Mouse (Mus musculus) C2C12 (cell line): ENCODE results near the gene Tiam1. TPM values are rescaled to one million over a fixed set of nuclear protein-coding genes. Genes with fewer than 3 reads are reported as not detected.

ENCODE experiments used
- H3K27me3 ChIP-seq: one replicate; pipeline ENCODE4 v1.6.1; 2011; ENCODE audit not compliant: control insufficient read depth, insufficient read depth, insufficient read length
- H3K36me3 ChIP-seq: one replicate; pipeline ENCODE4 v1.6.1; 2011; ENCODE audit not compliant: control insufficient read depth, insufficient read depth
- H3K4me3 ChIP-seq: one replicate; pipeline ENCODE4 v1.5.1; 2011; ENCODE audit warnings: mild to moderate bottlenecking, control low read depth; ENCODE audit not compliant: poor library complexity, insufficient read depth, severe bottlenecking
- H3K79me2 ChIP-seq: one replicate; pipeline ENCODE4 v1.6.1; 2011; ENCODE audit not compliant: control insufficient read depth, insufficient read depth
- H3K79me3 ChIP-seq: one replicate; pipeline ENCODE4 v1.6.1; 2011; ENCODE audit warnings: low read depth, control low read depth
- H3ac ChIP-seq: one replicate; pipeline ENCODE3; 2011; ENCODE audit warnings: low read depth; ENCODE audit not compliant: control insufficient read depth, insufficient read length
- CEBPB ChIP-seq: IDR thresholded peaks from one replicate; pipeline ENCODE4 v1.6.1; 2011; ENCODE audit warnings: low read depth, mild to moderate bottlenecking, control low read depth, moderate library complexity
- CTCF ChIP-seq: IDR thresholded peaks from one replicate; pipeline ENCODE4 v1.5.1; 2011; ENCODE audit not compliant: control insufficient read depth, insufficient read depth, insufficient read length
- FOSL1 ChIP-seq: IDR thresholded peaks from one replicate; pipeline ENCODE4 v1.8.0; 2011; ENCODE audit warnings: mild to moderate bottlenecking, low read length; ENCODE audit not compliant: poor library complexity, insufficient read depth, severe bottlenecking
- MAX ChIP-seq: IDR thresholded peaks from one replicate; pipeline ENCODE4 v1.6.1; 2011; ENCODE audit warnings: mild to moderate bottlenecking, control low read depth
- MYOD1 ChIP-seq: IDR thresholded peaks from one replicate; pipeline ENCODE4 v1.6.1; 2011; ENCODE audit warnings: low read depth; ENCODE audit not compliant: control insufficient read depth, insufficient read length
- MYOG ChIP-seq: IDR thresholded peaks from one replicate; pipeline ENCODE4 v1.6.1; 2011; ENCODE audit not compliant: control insufficient read depth, insufficient read length; ENCODE audit errors: extremely low read depth
- USF1 ChIP-seq: IDR thresholded peaks from one replicate; pipeline ENCODE4 v1.6.1; 2011; ENCODE audit warnings: low read depth, mild to moderate bottlenecking, control low read depth, moderate library complexity
- polyA plus RNA-seq: library from polyadenylated mRNA; unstranded; fragments of >200 nt; fragmentation: generic; extraction: Trizol; gene quantifications from one replicate; pipeline ENCODE4 v1.2.1, GENCODE M21; 2012; ENCODE audit warnings: missing spikeins

Tiam1 gene
- polyA plus RNA-seq, 1 experiment = 6.9 TPM

- Histone ChIP-seq H3K79me2 (no peaks in the 10 kb centered on the region), H3K4me3 (no peak overlapping the region), H3K79me3 (peaks cover 3% of the 10 kb centered on the region), H3K27me3 (no peaks in the 10 kb centered on the region), H3K36me3 (no peaks in the 10 kb centered on the region), H3ac (no peak overlapping the region)
- TF ChIP-seq FOSL1 (no peak), CTCF (no peak), USF1 (no peak), MAX (no peak), CEBPB (no peak), MYOD1 (no peak), MYOG (no peak)
These were observed 189.5 kb downstream of the Tiam1 start for GRCm38 (mm10) chr16:89954114-89954513.

- H3K36me3 ChIP-seq = no peaks in the 10 kb centered on the region
- no peak overlapping the region for H3ac ChIP-seq
- TF ChIP-seq MYOD1 = no peak
- no peak for TF ChIP-seq CTCF
- no peak for TF ChIP-seq MAX
- no peak for TF ChIP-seq USF1
- no peak for TF ChIP-seq CEBPB
- TF ChIP-seq FOSL1 = no peak
- TF ChIP-seq MYOG = no peak
- H3K4me3 ChIP-seq = no peak overlapping the region
- no peaks in the 10 kb centered on the region for H3K27me3 ChIP-seq
- H3K79me3 ChIP-seq = no peaks in the 10 kb centered on the region
- H3K79me2 ChIP-seq = no peaks in the 10 kb centered on the region
These were observed 190.7 kb downstream of the Tiam1 start for GRCm38 (mm10) chr16:89952821-89953220.

DNA sequence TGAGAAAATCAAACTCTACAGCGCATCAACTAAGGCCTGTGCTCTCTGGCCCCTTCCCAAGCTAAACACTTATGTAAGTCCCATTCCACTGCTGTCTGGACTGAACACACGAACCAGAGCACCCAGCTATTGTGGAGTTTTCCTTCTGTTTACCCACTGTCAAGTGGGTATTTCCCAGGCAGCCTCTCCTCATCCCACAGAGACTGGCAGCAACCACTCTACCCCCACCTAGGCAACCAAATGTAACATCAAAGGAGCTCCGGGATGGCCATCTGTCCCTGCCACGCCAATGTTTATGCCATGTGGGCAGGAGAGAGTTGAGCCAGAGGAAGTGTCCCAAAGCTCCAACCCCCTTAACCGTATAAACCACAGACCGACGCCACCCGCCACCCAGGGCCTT lies 192.8 kb downstream of the Tiam1 start:
- H3ac ChIP-seq = no peak overlapping the region
- TF ChIP-seq MYOG = no peak
- TF ChIP-seq MAX = no peak
- TF ChIP-seq FOSL1 = no peak
- H3K79me3 ChIP-seq = no peaks in the 10 kb centered on the region
- no peaks in the 10 kb centered on the region for H3K27me3 ChIP-seq
- H3K79me2 ChIP-seq = no peaks in the 10 kb centered on the region
- no peaks in the 10 kb centered on the region for H3K36me3 ChIP-seq
- H3K4me3 ChIP-seq = no peak overlapping the region

DNA sequence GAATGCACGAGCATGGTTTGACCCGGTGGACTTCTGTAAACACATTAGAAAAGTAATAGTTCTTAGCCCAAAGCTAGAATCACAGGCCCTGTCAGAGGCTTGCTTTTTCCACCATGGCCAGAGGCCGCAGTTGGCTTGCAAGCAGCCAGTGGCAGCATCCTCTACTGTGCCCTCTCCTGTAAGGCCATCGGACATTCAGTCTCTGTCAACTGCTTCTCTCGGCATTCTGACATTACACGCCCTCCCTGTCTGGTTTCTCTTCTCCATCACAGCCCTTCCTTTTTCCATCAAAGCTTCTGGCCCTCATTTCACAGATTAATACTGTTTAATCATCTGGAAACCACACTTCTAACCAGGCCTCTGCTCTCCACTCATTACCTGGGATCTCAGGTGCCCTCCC lies 193.3 kb downstream of the Tiam1 start:
- no peaks in the 10 kb centered on the region for H3K36me3 ChIP-seq
- TF ChIP-seq CTCF = no peak
- TF ChIP-seq CEBPB = no peak
- no peak for TF ChIP-seq MAX
- no peak for TF ChIP-seq FOSL1
- TF ChIP-seq MYOG = no peak
- no peak for TF ChIP-seq USF1
- no peak for TF ChIP-seq MYOD1

DNA sequence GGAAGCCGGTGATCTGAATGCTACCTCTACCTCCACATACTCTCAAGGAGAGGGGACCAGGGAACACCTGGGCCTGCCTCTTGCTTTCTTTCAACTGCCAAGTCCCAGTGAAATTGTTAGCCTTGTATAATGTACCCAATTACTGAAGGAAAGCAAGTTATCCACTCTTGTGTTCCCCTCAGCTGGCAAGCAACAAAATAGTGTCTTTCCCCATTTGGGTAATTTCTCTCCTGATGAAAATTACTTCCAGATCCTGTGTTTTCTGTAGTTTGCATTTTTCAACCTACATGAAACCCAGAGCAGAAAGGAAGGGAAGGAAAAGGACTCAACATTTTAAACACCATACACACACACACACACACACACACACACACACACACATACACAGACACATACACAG lies 195.5 kb downstream of the Tiam1 start:
- H3K79me3 ChIP-seq = no peaks in the 10 kb centered on the region
- H3K27me3 ChIP-seq = no peaks in the 10 kb centered on the region
- no peak overlapping the region for H3ac ChIP-seq
- H3K79me2 ChIP-seq = no peaks in the 10 kb centered on the region
- no peaks in the 10 kb centered on the region for H3K36me3 ChIP-seq
- no peak overlapping the region for H3K4me3 ChIP-seq
- TF ChIP-seq FOSL1 (no peak), MYOG (no peak), MAX (no peak), CEBPB (no peak), USF1 (no peak), MYOD1 (no peak), CTCF (no peak)

More for the DNA sequence above, 193.3 kb downstream of the Tiam1 start:
- Histone ChIP-seq H3ac (no peak overlapping the region), H3K79me2 (no peaks in the 10 kb centered on the region), H3K79me3 (no peaks in the 10 kb centered on the region), H3K4me3 (no peak overlapping the region), H3K27me3 (no peaks in the 10 kb centered on the region)

DNA sequence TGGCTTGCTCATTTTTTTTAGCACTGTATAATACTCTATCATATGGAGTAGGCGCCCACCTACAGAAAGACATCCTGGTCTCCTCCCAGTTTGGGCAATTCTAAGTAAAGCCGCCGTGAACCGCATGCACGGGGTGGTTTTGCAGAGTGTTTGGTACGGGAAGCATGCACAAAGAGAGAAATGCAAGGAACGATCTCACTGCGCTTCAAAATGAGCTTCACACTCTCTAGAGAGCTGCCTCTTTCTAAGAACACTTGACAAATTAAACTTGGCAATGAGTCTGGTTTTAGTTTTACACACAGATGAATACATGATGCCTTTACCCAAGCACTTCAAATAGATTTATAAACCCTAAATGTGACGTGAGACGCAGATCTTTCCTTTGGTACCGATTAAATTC lies 196.8 kb downstream of the Tiam1 start:
- Histone ChIP-seq H3ac (no peak overlapping the region), H3K79me3 (no peaks in the 10 kb centered on the region), H3K36me3 (no peaks in the 10 kb centered on the region), H3K79me2 (no peaks in the 10 kb centered on the region), H3K4me3 (no peak overlapping the region), H3K27me3 (no peaks in the 10 kb centered on the region)
- TF ChIP-seq CTCF = no peak
- TF ChIP-seq FOSL1 = no peak
- TF ChIP-seq MYOD1 = no peak
- no peak for TF ChIP-seq CEBPB
- no peak for TF ChIP-seq MYOG
- TF ChIP-seq MAX = no peak
- no peak for TF ChIP-seq USF1
